Mouse (Mus musculus) limb, embryonic 13.5 days (tissue): Measurements from ENCODE around the gene Crat. TPM values are rescaled to one million over a fixed set of nuclear protein-coding genes. Genes with fewer than 3 reads are reported as not detected.

Experiments
- ATAC-seq: fragments of 200-750 bp; cut with Nextera tagmentation; 2 replicates; pipeline ENCODE4 v1.8.0; 2017; ENCODE audit warnings: low read depth, moderate number of reproducible peaks, moderate TSS enrichment; ENCODE audit not compliant: low FRiP score
- H3K27ac ChIP-seq: fragments of 300-500 bp; sonication (generic); 2 replicates; pipeline ENCODE4 v1.5.1; 2015; ENCODE audit warnings: inconsistent platforms, mild to moderate bottlenecking, moderate library complexity
- H3K27me3 ChIP-seq: fragments of 300-500 bp; sonication (generic); 2 replicates; pipeline ENCODE4 v1.6.1; 2015; ENCODE audit warnings: mild to moderate bottlenecking, inconsistent platforms
- H3K36me3 ChIP-seq: fragments of 300-500 bp; sonication (generic); 2 replicates; pipeline ENCODE4 v1.6.1; 2015; ENCODE audit warnings: inconsistent platforms, mild to moderate bottlenecking, moderate library complexity
- H3K4me1 ChIP-seq: fragments of 300-500 bp; sonication (generic); 2 replicates; pipeline ENCODE4 v1.6.1; 2015; ENCODE audit warnings: inconsistent platforms
- H3K4me2 ChIP-seq: fragments of 300-500 bp; sonication (generic); replicated peaks from 2 replicates; pipeline ENCODE4 v1.6.1; 2015; ENCODE audit warnings: inconsistent platforms, mild to moderate bottlenecking, moderate library complexity
- H3K4me3 ChIP-seq: fragments of 300-500 bp; sonication (generic); 2 replicates; pipeline ENCODE4 v1.5.1; 2015; ENCODE audit warnings: moderate library complexity, mild to moderate bottlenecking, inconsistent platforms
- H3K9ac ChIP-seq: fragments of 300-500 bp; sonication (generic); 2 replicates; pipeline ENCODE4 v1.6.1; 2015; ENCODE audit warnings: mild to moderate bottlenecking, inconsistent platforms
- H3K9me3 ChIP-seq: fragments of 300-500 bp; sonication (generic); 2 replicates; pipeline ENCODE4 v1.6.1; 2016; ENCODE audit warnings: inconsistent platforms
- WGBS: fragments of 180-500 bp; shearing (Covaris S2); methylation state at CpG from one replicate; pipeline ENCODE4 v1.1.7; 2015; 5-methylcytosine and 5-hydroxymethylcytosine counted together
- polyA plus RNA-seq: library from polyadenylated mRNA; unstranded; fragments of >200 nt; fragmentation: Nextera tagmentation; extraction: Ambion mirVana; gene quantifications from 2 replicates; pipeline ENCODE4 v1.2.1, GENCODE M21; 2015

Gene Crat
- 28.0 and 31.1 TPM in 2 replicates for polyA plus RNA-seq

GRCm38 (mm10) chr2:30415157-30415935 lies at the start of gene Crat:
Gene Crat, minus strand, starts transcription at chr2:30415813.
- Histone ChIP-seq H3K36me3 (peaks cover 9% of the 10 kb centered on the region), H3K4me3 (peak within 1 kb of the TSS; percentile 87), H3K27me3 (no peaks in the 10 kb centered on the region), H3K9ac (peak within 1 kb of the TSS; percentile 97), H3K4me2 (peak within 1 kb of the TSS; percentile 83), H3K27ac (peak within 1 kb of the TSS; percentile 98), H3K9me3 (no peaks in the 10 kb centered on the region), H3K4me1 (peaks cover 47% of the 10 kb centered on the region)
- under 1% methylated on average over 58 of the region's 58 CpGs for WGBS
- ATAC-seq = peak; percentile 86

- peak overlapping the region; percentile 31 for H3K4me3 ChIP-seq
- no peak overlapping the region for H3K9ac ChIP-seq
- no peaks in the 10 kb centered on the region for H3K27me3 ChIP-seq
- 64% methylated on average over 5 of the region's 5 CpGs for WGBS
- H3K9me3 ChIP-seq = no peaks in the 10 kb centered on the region
- H3K4me2 ChIP-seq = peak overlapping the region; percentile 63
- H3K36me3 ChIP-seq = no peaks in the 10 kb centered on the region
- H3K27ac ChIP-seq = peak overlapping the region; percentile 61; the same call in 1 of the 2 replicates
- peaks cover 42% of the 10 kb centered on the region for H3K4me1 ChIP-seq
- ATAC-seq = no peak
Measured at GRCm38 (mm10) chr2:30464411-30464810, 48.8 kb upstream of the Crat start.

GRCm38 (mm10) chr2:30463904-30464330 lies 48.3 kb upstream of the Crat start:
- peak overlapping the region; percentile 45 for H3K9ac ChIP-seq
- H3K36me3 ChIP-seq = peaks cover 4% of the 10 kb centered on the region
- peak overlapping the region; percentile 31 for H3K4me3 ChIP-seq
- peak; percentile 82 for ATAC-seq
- 4% methylated on average over 9 of the region's 9 CpGs for WGBS
- H3K27me3 ChIP-seq = no peaks in the 10 kb centered on the region
- peaks cover 38% of the 10 kb centered on the region for H3K4me1 ChIP-seq
- H3K27ac ChIP-seq = peak overlapping the region; percentile 61; the same call in 1 of the 2 replicates
- H3K4me2 ChIP-seq = peak overlapping the region; percentile 63
- no peaks in the 10 kb centered on the region for H3K9me3 ChIP-seq

- H3K4me1 ChIP-seq = peaks cover 35% of the 10 kb centered on the region
- 4% methylated on average over 5 of the region's 5 CpGs for WGBS
- 0 out of 2 replicates have a peak overlapping the region, but pooled peaks have one; percentile 45 for H3K9ac ChIP-seq
- H3K9me3 ChIP-seq = no peaks in the 10 kb centered on the region
- peak; percentile 6; the same call in 1 of the 2 replicates for ATAC-seq
- H3K36me3 ChIP-seq = peaks cover 5% of the 10 kb centered on the region
- H3K27ac ChIP-seq = peak overlapping the region; percentile 61; the same call in 1 of the 2 replicates
- H3K4me2 ChIP-seq = peak overlapping the region; percentile 63
- no peaks in the 10 kb centered on the region for H3K27me3 ChIP-seq
- H3K4me3 ChIP-seq = peak overlapping the region; percentile 31
Measured at GRCm38 (mm10) chr2:30463341-30463761, 47.7 kb upstream of the Crat start.

GRCm38 (mm10) chr2:30459241-30459640 lies 43.6 kb upstream of the Crat start:
- WGBS = 87% methylated on average over 6 of the region's 6 CpGs
- no peak overlapping the region for H3K4me2 ChIP-seq
- no peak for ATAC-seq
- H3K4me3 ChIP-seq = no peak overlapping the region
- H3K9ac ChIP-seq = no peak overlapping the region
- no peaks in the 10 kb centered on the region for H3K27me3 ChIP-seq
- H3K27ac ChIP-seq = peak overlapping the region; percentile 28; the same call in 1 of the 2 replicates
- H3K36me3 ChIP-seq = peaks cover 9% of the 10 kb centered on the region
- no peaks in the 10 kb centered on the region for H3K9me3 ChIP-seq
- H3K4me1 ChIP-seq = peaks cover 32% of the 10 kb centered on the region

- H3K4me1 ChIP-seq = peaks cover 23% of the 10 kb centered on the region
- H3K9ac ChIP-seq = no peak overlapping the region
- no peak overlapping the region for H3K4me2 ChIP-seq
- WGBS = 74% methylated on average over 6 of the region's 6 CpGs
- ATAC-seq = no peak
- no peak overlapping the region; the same call in 1 of the 2 replicates for H3K27ac ChIP-seq
- H3K27me3 ChIP-seq = no peaks in the 10 kb centered on the region
- no peak overlapping the region for H3K4me3 ChIP-seq
- no peaks in the 10 kb centered on the region for H3K9me3 ChIP-seq
- peaks cover 17% of the 10 kb centered on the region for H3K36me3 ChIP-seq
Measured at GRCm38 (mm10) chr2:30458349-30458748, 42.7 kb upstream of the Crat start.

GRCm38 (mm10) chr2:30456104-30456980 lies 40.7 kb upstream of the Crat start:
- ATAC-seq = no peak
- peak overlapping the region; percentile 6; the same call in 1 of the 2 replicates for H3K27ac ChIP-seq
- 69% methylated on average over 13 of the region's 13 CpGs for WGBS
- no peak overlapping the region for H3K4me3 ChIP-seq
- no peak overlapping the region for H3K4me2 ChIP-seq
- peaks cover 20% of the 10 kb centered on the region; the same call in 1 of the 2 replicates for H3K4me1 ChIP-seq
- no peaks in the 10 kb centered on the region for H3K9me3 ChIP-seq
- H3K27me3 ChIP-seq = no peaks in the 10 kb centered on the region
- H3K9ac ChIP-seq = 0 out of 2 replicates have a peak overlapping the region, but pooled peaks have one; percentile 13
- peaks cover 26% of the 10 kb centered on the region for H3K36me3 ChIP-seq

GRCm38 (mm10) chr2:30454587-30454986 lies 39.0 kb upstream of the Crat start:
- ATAC-seq = no peak
- no peak overlapping the region for H3K9ac ChIP-seq
- no peak overlapping the region for H3K4me3 ChIP-seq
- no peaks in the 10 kb centered on the region for H3K27me3 ChIP-seq
- no peak overlapping the region for H3K27ac ChIP-seq
- peaks cover 20% of the 10 kb centered on the region; the same call in 1 of the 2 replicates for H3K4me1 ChIP-seq
- peaks cover 40% of the 10 kb centered on the region for H3K36me3 ChIP-seq
- H3K4me2 ChIP-seq = no peak overlapping the region
- peaks cover 7% of the 10 kb centered on the region for H3K9me3 ChIP-seq
- whole genome bisulfite sequencing = 86% methylated on average over 5 of the region's 5 CpGs

- Histone ChIP-seq H3K9ac (no peak overlapping the region), H3K9me3 (peaks cover 7% of the 10 kb centered on the region), H3K27me3 (no peaks in the 10 kb centered on the region), H3K27ac (peak overlapping the region; percentile 16; the same call in 1 of the 2 replicates), H3K36me3 (peaks cover 44% of the 10 kb centered on the region), H3K4me2 (no peak overlapping the region), H3K4me1 (peaks cover 20% of the 10 kb centered on the region; the same call in 1 of the 2 replicates), H3K4me3 (no peak overlapping the region)
- 90% methylated on average over 3 of the region's 3 CpGs for WGBS
- ATAC-seq = no peak
Measured at GRCm38 (mm10) chr2:30453570-30453969, 38.0 kb upstream of the Crat start.

GRCm38 (mm10) chr2:30451525-30451924 lies 35.9 kb upstream of the Crat start:
- H3K36me3 ChIP-seq = peaks cover 64% of the 10 kb centered on the region
- no peak overlapping the region; the same call in 1 of the 2 replicates for H3K27ac ChIP-seq
- no peak for ATAC-seq
- H3K9ac ChIP-seq = no peak overlapping the region
- WGBS = 66% methylated on average over 3 of the region's 3 CpGs
- H3K4me3 ChIP-seq = no peak overlapping the region
- peaks cover 7% of the 10 kb centered on the region for H3K9me3 ChIP-seq
- no peak overlapping the region for H3K4me2 ChIP-seq
- H3K4me1 ChIP-seq = peaks cover 10% of the 10 kb centered on the region
- H3K27me3 ChIP-seq = no peaks in the 10 kb centered on the region

GRCm38 (mm10) chr2:30450530-30450929 lies 34.9 kb upstream of the Crat start:
- peaks cover 7% of the 10 kb centered on the region for H3K9me3 ChIP-seq
- no peak overlapping the region for H3K4me2 ChIP-seq
- H3K27ac ChIP-seq = no peak overlapping the region
- 64% methylated on average over 1 of the region's 1 CpGs for WGBS
- H3K36me3 ChIP-seq = peaks cover 74% of the 10 kb centered on the region
- no peaks in the 10 kb centered on the region for H3K27me3 ChIP-seq
- H3K9ac ChIP-seq = no peak overlapping the region
- peaks cover 14% of the 10 kb centered on the region for H3K4me1 ChIP-seq
- H3K4me3 ChIP-seq = no peak overlapping the region
- no peak for ATAC-seq
